10 mouse cellular contexts compared by ENCODE assay signal in the genomic region with DNA sequence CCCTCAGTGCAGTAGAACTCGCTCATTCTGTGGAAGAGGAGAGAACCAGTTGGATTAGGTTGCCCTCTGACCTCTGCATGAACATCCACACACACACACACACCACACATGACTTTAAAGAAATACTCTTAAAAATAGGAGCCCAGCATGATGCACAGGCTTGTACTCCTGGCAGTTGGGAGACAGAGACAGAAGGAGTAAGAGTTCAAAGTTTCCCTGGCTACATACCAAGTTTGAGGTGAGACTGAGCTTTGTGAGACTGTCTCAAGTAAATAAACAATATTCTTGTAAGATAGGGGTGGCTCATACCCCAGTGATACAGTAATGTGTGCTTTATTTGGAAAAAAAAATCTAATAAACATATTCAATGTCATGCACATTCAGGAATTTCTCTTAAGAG. TPM values are rescaled to one million over a fixed set of nuclear protein-coding genes. Genes with fewer than 3 reads are reported as not detected.
A peak's percentile ranks its signal among the peaks of the same experiment; 100 is the strongest.
DNase-seq lines count a peak whose midpoint lies in the region; ATAC-seq lines count a peak whose summit lies in the region.
"Had no signal": no experiment of that assay in that cellular context is flagged by ENCODE, and none has a peak within 500 bp of the region (broad histone marks: within the 10 kb centered on the region; RNA-seq: fewer than 3 reads in every experiment).

No protein-coding gene starts in this region.

- no peaks in the 10 kb centered on the region for H3K27me3 ChIP-seq in erythroblast, embryonic 14.5 days (ENCODE audit: control insufficient read depth)
- no peaks in the 10 kb centered on the region for H3K27me3 ChIP-seq in lung, embryonic 16.5 days (ENCODE audit: control insufficient read depth, insufficient read depth, low read depth, low read length)
- no peaks in the 10 kb centered on the region for H3K27me3 ChIP-seq in limb, embryonic 12.5 days
- H3K27me3 ChIP-seq in stomach, embryonic 15.5 days (replicated peaks): no peaks in the 10 kb centered on the region

- WGBS in lung, embryonic 16.5 days: 71% methylated on average over 1 of the region's 1 CpGs
- WGBS in limb, embryonic 12.5 days: 84% methylated on average over 1 of the region's 1 CpGs
- 65% methylated on average over 1 of the region's 1 CpGs for WGBS in stomach, embryonic 15.5 days

- no peak overlapping the region for H3K27ac ChIP-seq in lung, embryonic 16.5 days (ENCODE audit: low read length)
- H3K27ac ChIP-seq in limb, embryonic 12.5 days: no peak overlapping the region
- no peak overlapping the region for H3K27ac ChIP-seq in stomach, embryonic 15.5 days

- peak overlapping the region; percentile 68 for H3K4me2 ChIP-seq in lung, embryonic 16.5 days (ENCODE audit: low read depth, low read length)
- peak overlapping the region; percentile 87 for H3K4me2 ChIP-seq in limb, embryonic 12.5 days
- peak overlapping the region; percentile 59 for H3K4me2 ChIP-seq in stomach, embryonic 15.5 days

- no peak for DNase-seq in lung, postnatal 4 days
- DNase-seq in left cerebral cortex, adult 9 months (ENCODE audit: low spot score in 2 of 2): no peak
- DNase-seq in thymus, postnatal 14 days: no peak
- DNase-seq: lung, postnatal 14 days had no signal

- peak overlapping the region; percentile 99 for H3K4me3 ChIP-seq in erythroblast, embryonic 14.5 days (replicated peaks)
- H3K4me3 ChIP-seq in lung, embryonic 16.5 days (ENCODE audit: low read length): peak overlapping the region; percentile 59; the same call in 1 of the 2 replicates
- H3K4me3 ChIP-seq in limb, embryonic 12.5 days (replicated peaks): peak overlapping the region; percentile 86
- H3K4me3 ChIP-seq in stomach, embryonic 15.5 days (replicated peaks): 0 out of 2 replicates have a peak overlapping the region, but pooled peaks have one; percentile 4

- H3K36me3 ChIP-seq in erythroblast, embryonic 14.5 days (ENCODE audit: control insufficient read depth): peaks cover 9% of the 10 kb centered on the region
- 0 out of 2 replicates have a peak, but pooled peaks cover 3% of the 10 kb centered on the region for H3K36me3 ChIP-seq in lung, embryonic 16.5 days (ENCODE audit: control insufficient read depth, insufficient read depth, low read length)
- peaks cover 10% of the 10 kb centered on the region; the same call in 1 of the 2 replicates for H3K36me3 ChIP-seq in limb, embryonic 12.5 days
- no peaks in the 10 kb centered on the region for H3K36me3 ChIP-seq in stomach, embryonic 15.5 days

- no peak for ATAC-seq in erythroblast, adult 5-6 weeks (replicated peaks; ENCODE audit: low FRiP score, poor library complexity, severe bottlenecking)
- ATAC-seq in lung, embryonic 16.5 days (ENCODE audit: low read depth): no peak
- no peak for ATAC-seq in limb, embryonic 12.5 days (ENCODE audit: insufficient number of reproducible peaks, insufficient read depth, low FRiP score, low TSS enrichment, low read depth)
- ATAC-seq in stomach, embryonic 15.5 days (ENCODE audit: insufficient read depth, low FRiP score, low read depth): no peak
- ATAC-seq: activated CD4-positive, CD25-positive, alpha-beta regulatory T cell, adult 4 months had no signal

- no peaks in the 10 kb centered on the region for H3K9me3 ChIP-seq in erythroblast, embryonic 14.5 days (ENCODE audit: control insufficient read depth, low read length)
- no peaks in the 10 kb centered on the region for H3K9me3 ChIP-seq in lung, embryonic 16.5 days (ENCODE audit: control insufficient read depth, low read length)
- no peaks in the 10 kb centered on the region for H3K9me3 ChIP-seq in limb, embryonic 12.5 days
- no peaks in the 10 kb centered on the region for H3K9me3 ChIP-seq in stomach, embryonic 15.5 days

- H3K9ac ChIP-seq in lung, embryonic 16.5 days (ENCODE audit: low read length): no peak overlapping the region
- no peak overlapping the region for H3K9ac ChIP-seq in limb, embryonic 12.5 days (replicated peaks)
- H3K9ac ChIP-seq in stomach, embryonic 15.5 days: no peak overlapping the region

- H3K4me1 ChIP-seq in erythroblast, embryonic 14.5 days (ENCODE audit: control insufficient read depth): peaks cover 21% of the 10 kb centered on the region
- H3K4me1 ChIP-seq in lung, embryonic 16.5 days (replicated peaks; ENCODE audit: control insufficient read depth, insufficient read depth, low read length): peaks cover 9% of the 10 kb centered on the region; the same call in 1 of the 2 replicates
- H3K4me1 ChIP-seq in limb, embryonic 12.5 days (replicated peaks): peaks cover 12% of the 10 kb centered on the region
- H3K4me1 ChIP-seq in stomach, embryonic 15.5 days: peaks cover 3% of the 10 kb centered on the region; the same call in 1 of the 2 replicates

RNA-seq across cellular contexts. Expression of a gene that starts 1.3 kb away (rescaled TPM):
- 0.62 and 1.2 TPM in 2 replicates for polyA plus RNA-seq in erythroblast, embryonic 14.5 days (2012)
- 42.4 and 43.4 TPM in 2 replicates for total RNA-seq in erythroblast, adult 5-6 weeks (2015; ENCODE audit: low replicate concordance)
- 8.7 and 18.5 TPM in 2 replicates for total RNA-seq in erythroblast, adult 5-6 weeks (2017; ENCODE audit: low replicate concordance)
- 176 and 178 TPM in 2 replicates for polyA plus RNA-seq in lung, embryonic 16.5 days (2015; fragmentation: Nextera tagmentation; extraction: Ambion mirVana)
- polyA plus RNA-seq in limb, embryonic 12.5 days (2016; fragmentation: Nextera tagmentation; extraction: Ambion mirVana): 155 and 158 TPM in 2 replicates
- 178 and 184 TPM in 2 replicates for polyA plus RNA-seq in stomach, embryonic 15.5 days (2015; fragmentation: Nextera tagmentation; extraction: Ambion mirVana)

RNA-seq across cellular contexts. Expression of a gene that starts 1.4 kb away (rescaled TPM):
- polyA plus RNA-seq in erythroblast, embryonic 14.5 days (2012): 0.03 TPM in 2 replicates
- 3.8 and 5.4 TPM in 2 replicates for total RNA-seq in erythroblast, adult 5-6 weeks (2015; ENCODE audit: low replicate concordance)
- 4.7 and 4.9 TPM in 2 replicates for total RNA-seq in erythroblast, adult 5-6 weeks (2017; ENCODE audit: low replicate concordance)
- polyA plus RNA-seq in lung, embryonic 16.5 days (2015; fragmentation: Nextera tagmentation; extraction: Ambion mirVana): 7.2 and 8.7 TPM in 2 replicates
- polyA plus RNA-seq in limb, embryonic 12.5 days (2016; fragmentation: Nextera tagmentation; extraction: Ambion mirVana): 6.5 and 7.1 TPM in 2 replicates
- polyA plus RNA-seq in stomach, embryonic 15.5 days (2015; fragmentation: Nextera tagmentation; extraction: Ambion mirVana): 7.0 and 9.0 TPM in 2 replicates

Comparison
In these comparisons a context has a peak if more than half of its experiments do, and no peak if none do; other contexts are left out.
1. H3K4me3 ChIP-seq: peak in every context shown above with its lines; median percentile 99 in erythroblast, embryonic 14.5 days; 86 in limb, embryonic 12.5 days; 59 in lung, embryonic 16.5 days; 4 in stomach, embryonic 15.5 days.
2. RNA of a gene that starts 1.3 kb away (polyA plus RNA-seq): 176 to 178 TPM in lung, embryonic 16.5 days, 178 to 184 TPM in stomach, embryonic 15.5 days and 155 to 158 TPM in limb, embryonic 12.5 days; 0.62 to 1.2 TPM in erythroblast, embryonic 14.5 days; every median in the first group is over 10 times any median in the second.
3. Peak in every context shown above with its lines, with median percentiles within 50 percentile points of each other: H3K4me2 ChIP-seq.